ENCODE assay signal across 8 mouse cellular contexts in genomic region chr14:31128826-31129219, GRCm38 (mm10). TPM values are rescaled to one million over a fixed set of nuclear protein-coding genes. Genes with fewer than 3 reads are reported as not detected.
A peak's percentile ranks its signal among the peaks of the same experiment; 100 is the strongest.
DNase-seq lines count a peak whose midpoint lies in the region; ATAC-seq and TF ChIP-seq lines count a peak whose summit lies in the region.

TSS of gene Smim4 (minus strand) at chr14:31128956.

- TF ChIP-seq POLR2A in testis, adult 2 months (IDR thresholded peaks at IDR 0.05; ENCODE audit: control insufficient read depth, low read depth, low read length) = peak; percentile 85

- WGBS in forebrain, embryonic 12.5 days = under 1% methylated on average over 29 of the region's 33 CpGs
- under 1% methylated on average over 33 of the region's 33 CpGs for WGBS in heart, postnatal 0 days
- WGBS in liver, embryonic 16.5 days (ENCODE audit: insufficient replicate concordance) = under 1% methylated on average over 33 of the region's 33 CpGs
- WGBS in neural tube, embryonic 13.5 days = under 1% methylated on average over 33 of the region's 33 CpGs

- H3K27ac ChIP-seq in forebrain, embryonic 12.5 days = peak within 1 kb of the TSS; percentile 95
- H3K27ac ChIP-seq in heart, postnatal 0 days (ENCODE audit: low read depth) = peak within 1 kb of the TSS; percentile 96
- H3K27ac ChIP-seq in liver, embryonic 16.5 days (ENCODE audit: low read length) = peak within 1 kb of the TSS; percentile 89
- peak within 1 kb of the TSS; percentile 91 for H3K27ac ChIP-seq in neural tube, embryonic 13.5 days (replicated peaks)
- H3K27ac ChIP-seq in testis, adult 2 months (ENCODE audit: control insufficient read depth, insufficient read depth, low read depth, low read length) = peak within 1 kb of the TSS; percentile 80

- DNase-seq in c-Kit-positive CD71-positive TER-119-positive erythroid progenitor cells, embryonic 14.5 days (ENCODE audit: low spot score) = peak; percentile 99
- DNase-seq in heart, postnatal 0 days (ENCODE audit: low spot score) = peak; percentile 100
- DNase-seq in kidney, postnatal 4 days = peak; percentile 98 to 99

- peak within 1 kb of the TSS; percentile 97 for H3K4me3 ChIP-seq in E14TG2a.4 (replicated peaks; ENCODE audit: low read length)
- H3K4me3 ChIP-seq in forebrain, embryonic 12.5 days (replicated peaks) = peak within 1 kb of the TSS; percentile 59
- peak within 1 kb of the TSS; percentile 68 for H3K4me3 ChIP-seq in heart, postnatal 0 days (ENCODE audit: low read depth, low read length)
- peak within 1 kb of the TSS; percentile 92 for H3K4me3 ChIP-seq in liver, embryonic 16.5 days (ENCODE audit: low read depth, low read length)
- H3K4me3 ChIP-seq in neural tube, embryonic 13.5 days = peak within 1 kb of the TSS; percentile 82
- H3K4me3 ChIP-seq in testis, adult 2 months (ENCODE audit: control insufficient read depth, low read depth, low read length) = peak within 1 kb of the TSS; percentile 93

- H3K4me1 ChIP-seq in E14TG2a.4 (replicated peaks; ENCODE audit: low read depth, low read length) = peaks cover 80% of the 10 kb centered on the region
- peaks cover 54% of the 10 kb centered on the region for H3K4me1 ChIP-seq in forebrain, embryonic 12.5 days
- peaks cover 58% of the 10 kb centered on the region for H3K4me1 ChIP-seq in heart, postnatal 0 days (ENCODE audit: control insufficient read depth, insufficient read depth)
- H3K4me1 ChIP-seq in liver, embryonic 16.5 days (ENCODE audit: control insufficient read depth, low read depth, low read length) = peaks cover 70% of the 10 kb centered on the region
- H3K4me1 ChIP-seq in neural tube, embryonic 13.5 days (replicated peaks) = peaks cover 66% of the 10 kb centered on the region
- H3K4me1 ChIP-seq in testis, adult 2 months (ENCODE audit: control insufficient read depth, insufficient read depth, low read length) = peaks cover 35% of the 10 kb centered on the region

- H3K4me2 ChIP-seq in forebrain, embryonic 12.5 days = peak within 1 kb of the TSS; percentile 82
- peak within 1 kb of the TSS; percentile 77 for H3K4me2 ChIP-seq in heart, postnatal 0 days (ENCODE audit: low read depth, low read length)
- H3K4me2 ChIP-seq in liver, embryonic 16.5 days (ENCODE audit: low read depth, low read length) = peak within 1 kb of the TSS; percentile 88
- peak within 1 kb of the TSS; percentile 95 for H3K4me2 ChIP-seq in neural tube, embryonic 13.5 days

- peaks cover 12% of the 10 kb centered on the region for H3K27me3 ChIP-seq in E14TG2a.4 (ENCODE audit: insufficient read depth, low read length)
- H3K27me3 ChIP-seq in forebrain, embryonic 12.5 days = no peaks in the 10 kb centered on the region
- no peaks in the 10 kb centered on the region for H3K27me3 ChIP-seq in heart, postnatal 0 days (ENCODE audit: control insufficient read depth, insufficient read depth, low read length)
- no peaks in the 10 kb centered on the region for H3K27me3 ChIP-seq in liver, embryonic 16.5 days (ENCODE audit: control insufficient read depth, insufficient read depth, low read depth, low read length)
- no peaks in the 10 kb centered on the region for H3K27me3 ChIP-seq in neural tube, embryonic 13.5 days
- H3K27me3 ChIP-seq in testis, adult 2 months (ENCODE audit: control insufficient read depth, insufficient read depth, low read length) = no peaks in the 10 kb centered on the region

- 0 out of 2 replicates have a peak, but pooled peaks have one; percentile 6 for TF ChIP-seq CTCF in E14TG2a.4 (conservative IDR thresholded peaks at IDR 0.05; ENCODE audit: low read length)
- TF ChIP-seq CTCF in heart, postnatal 0 days (IDR thresholded peaks at IDR 0.05; ENCODE audit: low read depth) = peak; percentile 59
- peak; percentile 26; the same call in 1 of the 2 replicates for TF ChIP-seq CTCF in testis, adult 2 months (IDR thresholded peaks at IDR 0.05; ENCODE audit: control insufficient read depth, insufficient read depth, insufficient replicate concordance, low read depth, low read length)

- ATAC-seq in forebrain, embryonic 12.5 days (ENCODE audit: low FRiP score) = peak; percentile 94
- ATAC-seq in heart, postnatal 0 days (ENCODE audit: insufficient read depth, low read depth) = peak; percentile 93
- ATAC-seq in liver, embryonic 16.5 days (ENCODE audit: low read depth) = peak; percentile 91
- ATAC-seq in neural tube, embryonic 13.5 days (ENCODE audit: low read depth) = peak; percentile 95

- peaks cover 49% of the 10 kb centered on the region for H3K36me3 ChIP-seq in E14TG2a.4 (ENCODE audit: insufficient read depth, low read length)
- H3K36me3 ChIP-seq in forebrain, embryonic 12.5 days (replicated peaks) = 0 out of 2 replicates have a peak, but pooled peaks cover 4% of the 10 kb centered on the region
- H3K36me3 ChIP-seq in heart, postnatal 0 days (replicated peaks; ENCODE audit: control insufficient read depth, insufficient read depth, low read length) = peaks cover 14% of the 10 kb centered on the region
- no peaks in the 10 kb centered on the region; the same call in 1 of the 2 replicates for H3K36me3 ChIP-seq in liver, embryonic 16.5 days (ENCODE audit: control insufficient read depth, insufficient read depth)
- H3K36me3 ChIP-seq in neural tube, embryonic 13.5 days = peaks cover under 1% of the 10 kb centered on the region; the same call in 1 of the 2 replicates
- no peaks in the 10 kb centered on the region for H3K36me3 ChIP-seq in testis, adult 2 months (ENCODE audit: control insufficient read depth, insufficient read depth, low read length)

- H3K9me3 ChIP-seq in E14TG2a.4 (ENCODE audit: low read length) = no peaks in the 10 kb centered on the region
- H3K9me3 ChIP-seq in forebrain, embryonic 12.5 days = no peaks in the 10 kb centered on the region
- no peaks in the 10 kb centered on the region for H3K9me3 ChIP-seq in heart, postnatal 0 days (replicated peaks; ENCODE audit: control insufficient read depth, low read length)
- no peaks in the 10 kb centered on the region for H3K9me3 ChIP-seq in liver, embryonic 16.5 days (replicated peaks; ENCODE audit: control insufficient read depth, low read length)
- no peaks in the 10 kb centered on the region for H3K9me3 ChIP-seq in neural tube, embryonic 13.5 days

- H3K9ac ChIP-seq in forebrain, embryonic 12.5 days = peak within 1 kb of the TSS; percentile 72
- peak within 1 kb of the TSS; percentile 75 for H3K9ac ChIP-seq in heart, postnatal 0 days (replicated peaks; ENCODE audit: low read depth, low read length)
- H3K9ac ChIP-seq in liver, embryonic 16.5 days (ENCODE audit: low read depth, low read length) = peak within 1 kb of the TSS; percentile 85
- peak within 1 kb of the TSS; percentile 86 for H3K9ac ChIP-seq in neural tube, embryonic 13.5 days

- no peak; the same call in 1 of the 2 replicates for TF ChIP-seq EP300 in heart, postnatal 0 days (IDR thresholded peaks at IDR 0.05; ENCODE audit: low read depth)

RNA-seq across cellular contexts. Expression of gene Smim4, which starts in this region (rescaled TPM):
- polyA plus RNA-seq in forebrain, embryonic 12.5 days (2016; fragmentation: Nextera tagmentation; extraction: Ambion mirVana) = 54.6 and 67.9 TPM in 2 replicates
- total RNA-seq in heart, postnatal 0 days (2014; rRNA removed; ENCODE audit: low replicate concordance) = 12.7 and 28.8 TPM in 2 replicates
- polyA plus RNA-seq in heart, postnatal 0 days (2015; fragmentation: Nextera tagmentation; extraction: Ambion mirVana) = 194 and 207 TPM in 2 replicates
- polyA plus RNA-seq in liver, embryonic 16.5 days (2015; fragmentation: Nextera tagmentation; extraction: Ambion mirVana) = 47.7 and 57.1 TPM in 2 replicates
- polyA plus RNA-seq in neural tube, embryonic 13.5 days (2015; fragmentation: Nextera tagmentation; extraction: Ambion mirVana) = 66.5 and 89.9 TPM in 2 replicates
- polyA plus RNA-seq in testis, adult 2 months (2012; rRNA removed) = 8.9 and 11.8 TPM in 2 replicates

Comparison
In these comparisons a context has a peak if more than half of its experiments do, and no peak if none do; other contexts are left out.
1. Peak in every context shown above with its lines: DNase-seq, ATAC-seq, H3K4me3 ChIP-seq and H3K27ac ChIP-seq.
2. CTCF ChIP-seq: peak in every context shown above with its lines; median percentile 59 in heart, postnatal 0 days; 26 in testis, adult 2 months; 6 in E14TG2a.4.